Mouse (Mus musculus) CH12.LX (cell line): ENCODE measurements around the gene Itgad.
"Not testable (repeated sequence)": the region's sequence is repeated elsewhere in the genome, so short reads cannot be mapped to it uniquely, and the experiment has no call there.

Source experiments
- CTCF ChIP-seq, 2 experiments: IDR thresholded peaks in 1 of 2; conservative IDR thresholded peaks in 1 of 2; 2 replicates each; pipeline ENCODE4 v1.5.1; 2011 to 2012; ENCODE audit warnings: low read depth in 2 of 2, low read length in 2 of 2, improper control_type of control experiment in 1 of 2, inconsistent platforms in 1 of 2, mild to moderate bottlenecking in 1 of 2, moderate library complexity in 1 of 2
- E2F4 ChIP-seq: IDR thresholded peaks from 2 replicates; pipeline ENCODE4 v1.6.1; 2011; ENCODE audit warnings: low read depth, low read length, improper control_type of control experiment; ENCODE audit not compliant: insufficient replicate concordance
- EP300 ChIP-seq: IDR thresholded peaks from 2 replicates; pipeline ENCODE4 v1.6.1; 2011; ENCODE audit warnings: low read length, improper control_type of control experiment
- ETS1 ChIP-seq: conservative IDR thresholded peaks from 2 replicates; pipeline ENCODE4 v1.6.1; 2012; ENCODE audit warnings: low read depth, mild to moderate bottlenecking, inconsistent platforms, low read length, improper control_type of control experiment, moderate library complexity
- POLR2A ChIP-seq: IDR thresholded peaks from 2 replicates; pipeline ENCODE4 v1.6.1; 2011; ENCODE audit warnings: low read depth, mild to moderate bottlenecking, improper control_type of control experiment, low read length
- RAD21 ChIP-seq: IDR thresholded peaks from 2 replicates; pipeline ENCODE4 v1.6.1; 2011; ENCODE audit warnings: low read depth, mild to moderate bottlenecking, low read length, improper control_type of control experiment, moderate library complexity
- USF1 ChIP-seq: IDR thresholded peaks from 2 replicates; pipeline ENCODE4 v1.6.1; 2014; ENCODE audit warnings: low read depth, mild to moderate bottlenecking, inconsistent platforms, low read length, improper control_type of control experiment
- ZC3H11A ChIP-seq: IDR thresholded peaks from 2 replicates; pipeline ENCODE4 v1.6.1; 2012; ENCODE audit warnings: low read depth, mild to moderate bottlenecking, inconsistent platforms, low read length, improper control_type of control experiment

GRCm38 (mm10) chr7:128158688-128159354 is 4.6 kb downstream of the Itgad start:
- not testable (repeated sequence) for TF ChIP-seq POLR2A; E2F4; CTCF (conservative IDR thresholded peaks at IDR 0.05 in 1 of 2, IDR thresholded peaks at IDR 0.05 in 1 of 2; ENCODE audit: low read depth in 2 of 2, low read length in 2 of 2); ZC3H11A; RAD21; USF1; ETS1; EP300
